Mouse (Mus musculus) kidney, adult 2 months (tissue): Measurements from ENCODE around the gene Upp2. TPM values are rescaled to one million over a fixed set of nuclear protein-coding genes. Genes with fewer than 3 reads are reported as not detected.

Experiments used
- DNase-seq: peaks from one replicate; pipeline ENCODE4 v3.0.0; 2021
- H3K27ac ChIP-seq: fragments of 200-500 bp; 2 replicates; pipeline ENCODE4 v1.5.1; 2012; ENCODE audit warnings: low read depth, low read length, control low read depth, inconsistent platforms; ENCODE audit not compliant: insufficient read depth
- H3K27me3 ChIP-seq: fragments of 200-500 bp; replicated peaks from 2 replicates; pipeline ENCODE4 v1.6.1; 2012; ENCODE audit warnings: mild to moderate bottlenecking, moderate library complexity, low read length, inconsistent platforms; ENCODE audit not compliant: control insufficient read depth, insufficient read depth
- H3K36me3 ChIP-seq: fragments of 200-500 bp; 2 replicates; pipeline ENCODE4 v1.6.1; 2012; ENCODE audit warnings: mild to moderate bottlenecking, moderate library complexity, low read length, inconsistent platforms; ENCODE audit not compliant: control insufficient read depth, insufficient read depth
- H3K4me1 ChIP-seq: fragments of 200-500 bp; 2 replicates; pipeline ENCODE4 v1.6.1; 2011; ENCODE audit warnings: low read length; ENCODE audit not compliant: control insufficient read depth, insufficient read depth
- H3K4me3 ChIP-seq: fragments of 200-500 bp; 2 replicates; pipeline ENCODE4 v1.5.1; 2011; ENCODE audit warnings: mild to moderate bottlenecking, low read depth, low read length, control low read depth; ENCODE audit not compliant: insufficient read depth
- CTCF ChIP-seq: fragments of 200-500 bp; conservative IDR thresholded peaks from 2 replicates; pipeline ENCODE4 v1.5.1; 2011; ENCODE audit warnings: low read depth, mild to moderate bottlenecking, control low read depth, low read length, moderate library complexity, mixed read lengths; ENCODE audit not compliant: insufficient read depth, insufficient read length
- POLR2A ChIP-seq: fragments of 200-500 bp; IDR thresholded peaks from one replicate; pipeline ENCODE4 v1.6.1; 2011; ENCODE audit warnings: low read depth, low read length, control low read depth
- WGBS: fragments of 180-500 bp; shearing (Covaris S2); methylation state at CpG from one replicate; pipeline ENCODE4 v1.1.7; 2018; 5-methylcytosine and 5-hydroxymethylcytosine counted together
- polyA plus RNA-seq: library from polyadenylated mRNA; depleted of rRNA; stranded (reverse); fragments of >200 nt; gene quantifications from 2 replicates; pipeline ENCODE4 v1.2.3, GENCODE M21; 2012

The Upp2 gene
- polyA plus RNA-seq, 1 experiment = 15.5 TPM

GRCm38 (mm10) chr2:58629440-58629839 lies 62.3 kb downstream of the Upp2 start:
- Histone ChIP-seq H3K4me1 (no peaks in the 10 kb centered on the region), H3K27me3 (no peaks in the 10 kb centered on the region)
- WGBS = 61% methylated on average over 7 of the region's 7 CpGs

GRCm38 (mm10) chr2:58633791-58634190 lies 66.7 kb downstream of the Upp2 start:
- H3K27me3 ChIP-seq = no peaks in the 10 kb centered on the region
- TF ChIP-seq POLR2A (no peak), CTCF (no peak)
- H3K4me1 ChIP-seq = no peaks in the 10 kb centered on the region
- no peak overlapping the region for H3K27ac ChIP-seq
- H3K36me3 ChIP-seq = no peaks in the 10 kb centered on the region
- no peak overlapping the region for H3K4me3 ChIP-seq
- 95% methylated on average over 11 of the region's 11 CpGs for WGBS
- no peak for DNase-seq

More at GRCm38 (mm10) chr2:58629440-58629839, 62.3 kb downstream of the Upp2 start:
- Histone ChIP-seq H3K36me3 (no peaks in the 10 kb centered on the region), H3K4me3 (no peak overlapping the region), H3K27ac (no peak overlapping the region)
- no peak for DNase-seq
- TF ChIP-seq POLR2A (no peak), CTCF (no peak)

GRCm38 (mm10) chr2:58641761-58642555 lies 74.9 kb downstream of the Upp2 start:
- 68% methylated on average over 19 of the region's 19 CpGs for WGBS
- no peak overlapping the region for H3K27ac ChIP-seq
- no peaks in the 10 kb centered on the region for H3K27me3 ChIP-seq
- no peaks in the 10 kb centered on the region for H3K36me3 ChIP-seq
- TF ChIP-seq POLR2A (no peak), CTCF (no peak)
- no peak overlapping the region for H3K4me3 ChIP-seq
- no peaks in the 10 kb centered on the region for H3K4me1 ChIP-seq
- DNase-seq = no peak

GRCm38 (mm10) chr2:58645667-58646066 lies 78.6 kb downstream of the Upp2 start:
- no peak overlapping the region for H3K4me3 ChIP-seq
- TF ChIP-seq CTCF = no peak
- TF ChIP-seq POLR2A = no peak
- no peak for DNase-seq
- 94% methylated on average over 6 of the region's 6 CpGs for WGBS
- H3K4me1 ChIP-seq = no peaks in the 10 kb centered on the region
- no peaks in the 10 kb centered on the region for H3K27me3 ChIP-seq
- H3K36me3 ChIP-seq = no peaks in the 10 kb centered on the region
- no peak overlapping the region for H3K27ac ChIP-seq

GRCm38 (mm10) chr2:58655169-58655568 lies 88.1 kb downstream of the Upp2 start:
- no peak overlapping the region for H3K27ac ChIP-seq
- DNase-seq = no peak
- no peak overlapping the region for H3K4me3 ChIP-seq
- H3K27me3 ChIP-seq = no peaks in the 10 kb centered on the region
- WGBS = 87% methylated on average over 6 of the region's 6 CpGs
- no peaks in the 10 kb centered on the region for H3K36me3 ChIP-seq
- H3K4me1 ChIP-seq = no peaks in the 10 kb centered on the region
- TF ChIP-seq CTCF = no peak
- TF ChIP-seq POLR2A = no peak

GRCm38 (mm10) chr2:58656959-58657358 lies 89.9 kb downstream of the Upp2 start:
- H3K27ac ChIP-seq = no peak overlapping the region
- whole genome bisulfite sequencing = 98% methylated on average over 1 of the region's 1 CpGs
- no peaks in the 10 kb centered on the region for H3K27me3 ChIP-seq
- no peak for DNase-seq
- no peaks in the 10 kb centered on the region for H3K36me3 ChIP-seq
- no peaks in the 10 kb centered on the region for H3K4me1 ChIP-seq
- H3K4me3 ChIP-seq = no peak overlapping the region
- TF ChIP-seq POLR2A (no peak), CTCF (no peak)

GRCm38 (mm10) chr2:58657855-58658254 lies 90.8 kb downstream of the Upp2 start:
- H3K4me1 ChIP-seq = no peaks in the 10 kb centered on the region
- no peak overlapping the region for H3K27ac ChIP-seq
- no peak overlapping the region for H3K4me3 ChIP-seq
- no peak for DNase-seq
- TF ChIP-seq CTCF = no peak
- no peaks in the 10 kb centered on the region for H3K27me3 ChIP-seq
- WGBS = 93% methylated on average over 10 of the region's 10 CpGs
- no peaks in the 10 kb centered on the region for H3K36me3 ChIP-seq
